Mouse (Mus musculus): ENCODE measurements around the gene Trappc2l.
"Not testable (repeated sequence)": the region's sequence is repeated elsewhere in the genome, so short reads cannot be mapped to it uniquely, and the experiment has no call there.

Gene Trappc2l

DNA sequence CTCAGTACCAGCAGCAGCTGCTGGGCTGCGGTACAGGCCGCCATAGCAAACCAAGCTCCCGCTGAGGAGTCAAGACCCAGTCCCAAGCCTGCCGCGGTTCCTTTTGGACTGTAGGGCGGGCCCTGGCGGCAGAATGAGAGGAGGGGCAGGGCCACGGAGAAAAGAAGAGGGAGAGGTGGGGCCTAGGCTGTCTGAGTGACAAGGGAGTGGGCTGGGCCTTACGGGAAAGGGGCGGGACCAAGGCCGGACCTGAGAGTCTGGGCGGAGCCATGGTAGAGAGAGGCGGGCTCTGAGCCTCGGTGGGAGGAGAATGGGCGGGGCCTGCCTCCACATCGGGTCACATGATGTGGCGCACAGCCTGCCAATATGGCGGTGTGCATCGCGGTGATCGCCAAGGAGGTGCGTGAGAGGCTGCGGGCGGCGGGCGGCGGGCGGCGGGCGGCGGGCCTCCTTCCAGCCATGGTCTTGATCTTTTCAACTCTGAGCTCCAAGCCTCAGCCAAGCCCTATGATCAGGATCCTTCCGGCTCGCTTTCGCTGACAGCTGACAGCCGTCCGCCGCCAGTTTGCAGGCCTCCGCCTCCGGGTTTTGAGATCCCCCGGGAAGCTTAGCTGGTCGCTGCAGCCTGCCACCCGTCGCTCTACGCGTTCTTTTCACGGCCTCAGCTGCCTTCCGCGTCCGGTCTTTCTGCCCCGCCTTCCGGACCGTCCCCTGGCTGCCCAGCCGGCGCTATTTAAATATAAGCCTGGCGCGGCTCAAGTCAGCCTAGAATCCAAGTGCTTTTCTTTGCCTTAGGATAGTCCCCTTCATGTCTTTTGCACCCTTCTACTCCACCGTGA, at the start of gene Trappc2l, which contains the start of gene Galns:
TSS of gene Trappc2l (plus strand) at position 346 of the 839 bp plus-strand sequence.
TSS of gene Galns (minus strand) at position 169 of the 839 bp plus-strand sequence.
- DNase-seq = peak; percentile 95 to 96

DNA sequence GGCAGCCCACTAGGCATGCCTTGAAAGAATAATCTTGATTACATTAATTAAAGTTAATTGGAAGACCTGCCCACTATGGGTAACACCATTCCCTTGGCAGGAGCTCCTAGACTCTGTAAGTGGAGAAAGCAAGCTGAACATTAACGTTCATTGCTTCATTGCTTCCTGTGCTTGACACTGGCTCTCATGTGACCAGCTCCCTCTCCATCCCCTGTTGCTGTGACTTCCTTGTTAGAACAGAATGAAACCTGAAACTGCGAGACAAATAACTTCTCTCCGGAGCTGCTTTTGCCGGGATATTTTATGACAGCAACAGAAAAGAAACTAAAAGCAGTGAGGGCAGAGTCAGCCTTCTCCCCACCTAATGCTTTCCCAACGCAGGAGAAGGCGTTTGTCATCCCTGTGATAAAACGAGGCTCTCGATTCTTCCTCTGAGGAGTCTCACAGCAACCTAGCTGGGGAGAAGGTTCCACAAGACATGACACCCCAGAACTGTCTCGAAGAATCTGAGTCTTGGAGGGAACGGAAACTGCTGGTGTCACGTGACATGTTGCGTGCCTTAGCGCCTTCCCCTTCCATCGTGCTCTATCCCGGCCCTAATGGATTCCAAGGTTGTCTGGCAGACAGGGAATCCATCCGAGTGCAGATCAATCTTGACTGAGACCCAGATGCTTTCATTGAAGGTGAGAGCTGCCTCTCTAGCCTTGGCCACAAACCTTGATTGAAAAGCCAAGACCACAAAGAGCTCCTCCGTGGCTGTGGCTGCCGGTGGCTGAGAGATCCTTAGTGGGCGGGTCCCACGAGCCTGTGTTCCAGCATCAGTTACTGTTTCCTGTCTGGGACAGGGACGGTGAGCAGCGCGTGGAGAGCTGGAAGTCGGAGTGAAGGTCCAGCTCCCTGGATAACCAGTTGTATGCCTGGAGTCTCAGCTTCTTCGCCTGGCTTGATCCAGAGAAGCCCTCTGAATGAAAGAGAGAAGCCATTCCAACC, 46.8 kb upstream of the Trappc2l start:
- no peak for DNase-seq

DNA sequence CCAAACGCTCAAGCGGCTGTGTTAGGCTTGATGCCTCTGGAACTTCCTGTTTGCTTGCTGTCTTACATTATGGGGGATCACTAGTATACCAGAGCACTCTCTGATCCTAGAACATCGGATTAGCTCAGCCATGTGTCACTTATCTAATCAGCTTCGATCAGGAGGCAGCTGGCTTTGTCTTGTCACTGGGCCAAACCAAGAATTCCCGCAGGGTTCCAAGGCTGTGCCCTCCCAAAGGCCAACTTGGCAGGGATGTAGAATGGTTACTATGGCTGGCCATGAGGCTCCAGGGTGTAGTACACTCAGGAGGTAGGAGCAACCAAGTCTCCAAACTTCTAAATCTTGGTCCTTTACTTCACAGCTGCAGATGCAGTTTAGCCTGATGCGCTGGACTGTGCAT, 44.7 kb upstream of the Trappc2l start:
- no peak for DNase-seq

DNA sequence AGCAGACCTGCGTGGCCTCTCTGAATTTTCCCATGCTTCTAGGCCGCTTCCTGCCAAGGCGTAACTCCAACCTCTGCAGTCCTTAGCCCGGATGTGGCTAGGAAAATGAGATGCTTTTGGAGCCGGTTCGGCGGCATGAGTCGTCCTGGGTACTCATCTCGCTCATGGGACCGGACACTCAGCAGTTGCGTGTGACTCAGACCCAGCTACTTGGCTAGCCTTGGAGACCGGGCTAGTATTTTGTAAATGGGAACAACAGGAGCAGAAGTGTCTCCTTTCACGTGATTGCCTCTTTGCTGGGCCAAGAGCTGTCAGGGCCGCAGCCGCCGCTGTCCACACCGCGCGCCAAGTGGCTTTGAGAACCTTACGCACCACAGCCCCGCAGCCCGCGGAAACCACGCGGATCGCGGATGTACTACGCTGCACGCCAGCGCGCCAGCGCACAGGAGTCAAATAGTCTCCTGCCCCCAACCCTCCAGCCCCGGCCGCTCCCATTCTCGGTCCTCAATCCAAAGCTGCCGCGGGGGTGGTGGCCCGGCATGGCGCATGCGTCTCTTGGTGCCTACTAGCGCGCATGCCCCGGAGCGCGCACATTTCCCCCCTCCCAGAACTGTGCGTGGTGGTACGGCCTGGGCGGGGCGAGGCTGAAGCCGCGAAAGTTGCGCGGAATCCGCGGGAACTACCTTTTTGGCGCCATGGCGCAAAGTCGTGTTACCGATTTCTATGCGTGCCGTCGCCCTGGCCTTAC, 43.9 kb upstream of the Trappc2l start, which contains the start of gene Cdt1:
TSS of gene Cdt1 (plus strand) at position 655 of the 748 bp plus-strand sequence.
- peak; percentile 97 for DNase-seq

DNA sequence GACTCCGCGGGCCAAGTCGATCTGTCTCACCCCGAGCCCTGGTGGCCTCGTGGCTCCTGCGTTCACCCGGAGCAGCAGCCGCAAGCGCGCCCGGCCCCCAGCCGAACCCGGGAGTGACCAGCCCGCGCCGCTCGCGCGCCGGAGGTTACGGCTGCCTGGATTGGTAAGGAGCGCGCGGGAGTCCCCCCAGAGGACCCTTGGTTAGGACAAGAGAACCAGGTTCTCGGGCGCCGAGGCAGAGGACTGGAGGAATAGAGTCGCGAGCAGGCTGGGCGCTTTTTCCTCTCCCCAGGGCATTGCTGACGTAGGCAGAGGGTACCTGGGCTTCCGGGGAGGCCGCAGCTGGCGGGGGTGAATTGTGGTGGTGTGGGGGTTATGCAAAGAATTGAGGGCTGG, 43.3 kb upstream of the Trappc2l start:
- no peak for DNase-seq

DNA sequence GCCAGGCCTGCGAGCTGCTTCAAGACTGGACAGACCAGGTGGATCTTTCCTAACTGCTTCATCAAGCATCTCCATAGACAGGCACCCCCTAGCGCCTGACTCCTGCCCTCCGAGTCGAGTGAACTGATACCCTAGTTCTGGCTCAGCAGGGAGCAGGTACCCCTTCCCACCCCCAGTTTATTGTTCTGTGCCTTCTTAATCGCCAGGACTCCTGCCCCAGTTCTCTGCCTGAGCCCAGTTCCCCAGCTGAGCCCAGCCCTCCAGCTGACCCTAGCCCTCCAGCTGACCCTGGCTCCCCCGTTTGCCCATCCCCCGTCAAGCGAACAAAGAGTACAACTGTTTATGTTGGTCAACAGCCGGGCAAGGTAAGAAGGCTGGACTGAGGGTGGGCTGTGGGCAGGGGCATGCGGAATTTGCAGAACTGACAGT, 42.5 kb upstream of the Trappc2l start:
- DNase-seq = no peak

DNA sequence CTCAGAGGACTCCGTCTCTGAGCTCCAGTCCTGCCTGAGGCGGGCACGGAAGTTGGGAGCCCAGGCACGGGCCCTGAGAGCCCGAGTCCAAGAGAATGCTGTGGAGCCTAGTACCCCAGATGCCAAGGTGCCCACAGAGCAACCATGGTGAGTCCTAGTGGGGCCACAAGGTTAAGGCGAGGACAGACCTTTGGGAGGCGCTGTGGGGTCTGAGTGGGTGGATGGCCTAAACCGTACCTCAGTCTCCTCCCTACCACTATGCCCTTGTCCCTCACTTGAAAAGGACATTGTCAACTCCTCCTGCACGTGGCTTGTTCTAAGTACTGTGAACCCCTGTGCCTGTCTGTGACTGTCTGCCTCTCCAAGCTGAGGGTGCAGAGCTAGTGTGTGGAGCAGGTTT, 42.1 kb upstream of the Trappc2l start:
- DNase-seq = no peak

DNA sequence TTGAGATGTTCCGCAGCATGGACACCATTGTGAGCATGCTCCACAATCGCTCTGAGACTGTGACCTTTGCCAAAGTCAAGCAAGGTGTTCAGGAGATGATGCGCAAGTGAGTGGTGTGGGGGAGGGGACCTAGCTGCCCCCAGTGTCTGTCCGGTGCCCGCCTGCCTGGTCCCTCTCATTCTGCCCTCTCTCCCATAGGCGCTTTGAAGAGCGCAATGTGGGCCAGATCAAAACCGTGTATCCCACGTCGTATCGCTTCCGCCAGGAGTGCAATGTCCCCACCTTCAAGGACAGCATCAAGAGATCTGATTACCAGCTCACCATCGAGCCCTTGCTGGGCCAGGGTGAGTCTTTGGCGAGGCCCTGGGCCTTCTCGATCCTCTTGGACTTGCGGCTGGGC, 41.4 kb upstream of the Trappc2l start:
- DNase-seq = no peak

DNA sequence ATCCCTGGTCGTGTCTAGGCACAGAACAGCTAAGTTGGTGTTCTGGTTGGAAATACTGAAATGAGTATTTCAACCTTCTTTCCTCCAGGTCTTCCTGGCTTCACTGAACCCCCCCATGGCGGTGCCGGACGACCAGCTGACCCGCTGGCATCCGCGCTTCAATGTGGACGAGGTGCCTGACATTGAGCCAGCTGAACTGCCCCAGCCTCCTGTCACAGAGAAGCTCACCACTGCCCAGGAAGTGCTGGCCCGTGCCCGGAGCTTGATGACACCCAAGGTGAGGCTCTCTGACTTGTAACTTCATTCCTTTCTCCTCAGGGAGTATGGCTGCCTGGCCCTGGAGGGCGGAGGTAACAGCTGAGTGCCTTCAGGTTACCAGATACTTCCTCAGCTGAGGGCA, 40.3 kb upstream of the Trappc2l start:
- DNase-seq = no peak

DNA sequence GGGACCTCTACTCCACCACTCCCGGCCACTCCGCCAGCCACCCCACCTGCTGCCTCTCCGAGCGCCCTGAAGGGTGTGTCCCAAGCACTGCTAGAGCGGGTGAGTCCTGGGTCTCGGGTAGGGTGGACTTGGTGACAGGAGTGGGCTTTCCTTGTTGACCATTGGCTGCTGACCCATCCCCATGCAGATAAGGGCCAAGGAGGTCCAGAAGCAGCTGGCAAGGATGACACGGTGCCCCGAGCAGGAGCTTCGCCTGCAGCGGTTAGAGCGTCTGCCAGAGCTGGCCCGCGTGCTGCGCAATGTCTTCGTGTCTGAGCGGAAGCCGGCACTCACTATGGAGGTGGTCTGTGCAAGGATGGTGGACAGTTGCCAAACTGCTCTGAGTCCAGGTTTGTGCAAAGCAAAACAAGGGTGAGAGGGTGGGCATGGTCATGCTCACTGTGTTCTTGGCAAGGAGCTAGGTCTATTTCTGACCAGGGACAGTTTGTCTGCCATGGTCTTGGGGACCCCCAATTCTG, 39.6 kb upstream of the Trappc2l start:
- peak in 1 of 2 experiments; percentile 22 for DNase-seq

DNA sequence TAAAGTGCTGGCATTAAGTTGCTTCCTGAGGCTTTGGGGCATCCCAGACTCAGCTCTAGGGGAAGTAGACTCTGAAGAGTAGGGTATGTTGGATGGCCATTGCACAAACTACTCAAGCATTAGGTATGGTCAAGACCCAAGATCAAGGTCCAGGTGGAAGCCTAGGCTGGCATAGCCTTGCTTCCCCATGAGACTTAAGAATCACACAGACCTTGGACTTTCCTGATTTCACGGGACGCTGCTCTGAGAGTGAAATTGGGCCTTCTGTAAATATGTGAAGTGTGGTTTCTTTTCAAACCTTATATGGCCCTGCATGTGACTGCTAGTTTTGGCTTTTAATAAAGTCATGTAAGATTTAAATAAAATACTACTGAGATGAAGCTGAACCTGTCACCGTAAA, 38.7 kb upstream of the Trappc2l start:
- DNase-seq = no peak

DNA sequence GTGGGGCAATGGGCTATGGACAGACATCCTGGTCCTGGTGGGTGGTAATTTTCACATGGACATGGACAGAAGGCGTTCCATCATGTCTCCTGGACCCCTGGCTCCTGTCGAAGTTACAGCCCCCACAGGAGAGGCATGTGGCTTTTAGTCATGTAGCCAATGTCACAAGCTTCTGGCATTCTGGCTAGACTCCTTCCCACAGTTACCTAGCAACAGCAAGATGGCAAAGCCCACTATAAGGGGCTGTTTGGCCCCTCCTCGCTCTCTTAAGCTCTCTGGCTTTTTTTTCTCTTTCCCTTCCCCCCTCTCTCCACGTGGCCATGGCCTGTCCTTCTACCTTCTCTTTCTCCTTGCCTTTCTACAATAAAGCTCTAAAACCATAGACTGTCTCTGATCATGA, 38.3 kb upstream of the Trappc2l start:
- DNase-seq = not testable (repeated sequence)

DNA sequence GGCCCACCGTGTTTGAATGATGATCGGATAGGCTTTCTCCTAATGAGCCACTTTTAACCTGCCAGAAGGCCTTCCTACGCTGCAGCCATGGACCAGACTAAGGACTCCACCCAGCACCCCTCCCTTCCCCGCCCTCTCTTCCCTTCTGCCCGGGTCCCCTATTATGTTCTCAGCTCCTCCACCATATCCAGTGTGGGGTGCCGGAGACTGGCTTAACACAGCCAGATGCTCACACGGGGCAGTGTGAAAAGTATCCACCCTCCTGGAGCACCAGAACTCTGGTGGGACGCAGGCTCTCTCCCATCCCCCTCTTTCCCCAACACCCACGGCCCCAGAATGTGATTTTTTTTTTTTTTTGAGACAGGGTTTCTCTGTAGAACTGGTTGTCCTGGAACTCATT, 37.9 kb upstream of the Trappc2l start:
- no peak for DNase-seq

DNA sequence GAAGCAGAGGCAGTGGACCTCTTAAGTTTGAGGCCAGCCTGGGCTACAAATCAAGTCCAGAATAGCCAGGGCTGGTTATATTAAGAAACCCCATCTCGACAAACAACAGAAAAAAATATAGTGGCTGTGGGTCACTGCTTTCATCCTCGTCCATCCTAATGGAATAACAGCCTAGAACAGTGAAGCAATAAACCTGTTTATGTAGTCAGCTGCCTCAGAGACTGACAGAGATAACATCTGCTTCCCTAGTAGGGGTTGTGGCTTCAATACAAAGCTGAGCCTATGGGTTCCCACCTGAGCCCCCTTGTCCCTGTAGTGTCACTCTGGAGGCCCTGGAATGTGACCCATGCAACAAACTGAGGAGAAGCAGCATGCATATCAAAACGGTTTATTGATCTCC, 37.2 kb upstream of the Trappc2l start:
- DNase-seq = no peak

DNA sequence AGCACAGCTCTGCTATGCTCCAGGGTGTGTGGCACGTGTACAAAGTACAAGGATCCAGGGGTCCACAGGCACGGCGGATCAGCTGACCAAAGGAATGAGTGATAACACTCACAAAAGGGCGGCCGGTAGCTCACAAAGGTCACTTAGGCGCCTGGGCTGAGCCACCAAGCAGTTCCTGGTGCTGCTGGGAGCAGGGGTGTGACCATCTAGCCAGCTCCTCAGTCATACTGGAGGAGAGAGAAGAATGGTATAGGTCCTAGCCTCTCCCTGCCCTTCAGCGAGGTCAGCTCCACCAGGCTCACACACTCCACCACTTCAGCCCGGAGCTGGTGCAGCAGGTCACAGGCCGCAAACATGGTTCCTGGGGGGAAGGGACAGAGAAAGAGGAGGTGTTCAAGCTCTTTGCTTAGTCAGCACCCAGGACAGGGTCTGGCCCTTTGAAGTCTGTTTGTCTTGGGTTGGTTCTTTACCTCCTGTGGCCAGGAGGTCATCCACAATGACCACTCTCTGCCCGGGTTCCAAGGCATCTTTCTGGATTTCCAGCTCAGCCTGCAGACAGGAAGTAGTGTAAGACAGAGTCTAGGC, 36.7 kb upstream of the Trappc2l start:
- no peak for DNase-seq

DNA sequence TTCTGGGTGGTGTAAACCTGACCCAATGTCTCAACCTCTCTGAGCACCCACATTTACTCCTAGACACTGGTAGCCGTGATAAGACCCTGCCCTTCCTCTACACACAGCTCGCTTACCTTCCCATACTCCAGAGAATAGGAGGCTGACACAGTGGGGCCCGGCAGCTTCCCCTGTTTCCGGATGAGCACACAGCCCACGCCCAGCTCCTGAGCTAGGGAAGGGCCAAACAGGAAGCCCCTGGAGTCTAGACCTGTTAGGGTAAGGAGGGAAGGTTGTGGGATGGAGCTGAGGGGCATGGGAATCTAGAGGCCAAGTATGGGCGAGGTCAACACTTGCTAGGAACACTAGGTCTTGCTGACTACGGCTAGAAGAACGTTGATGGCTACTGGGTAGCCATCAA, 36.2 kb upstream of the Trappc2l start:
- peak in 1 of 2 experiments; percentile 33 for DNase-seq

DNA sequence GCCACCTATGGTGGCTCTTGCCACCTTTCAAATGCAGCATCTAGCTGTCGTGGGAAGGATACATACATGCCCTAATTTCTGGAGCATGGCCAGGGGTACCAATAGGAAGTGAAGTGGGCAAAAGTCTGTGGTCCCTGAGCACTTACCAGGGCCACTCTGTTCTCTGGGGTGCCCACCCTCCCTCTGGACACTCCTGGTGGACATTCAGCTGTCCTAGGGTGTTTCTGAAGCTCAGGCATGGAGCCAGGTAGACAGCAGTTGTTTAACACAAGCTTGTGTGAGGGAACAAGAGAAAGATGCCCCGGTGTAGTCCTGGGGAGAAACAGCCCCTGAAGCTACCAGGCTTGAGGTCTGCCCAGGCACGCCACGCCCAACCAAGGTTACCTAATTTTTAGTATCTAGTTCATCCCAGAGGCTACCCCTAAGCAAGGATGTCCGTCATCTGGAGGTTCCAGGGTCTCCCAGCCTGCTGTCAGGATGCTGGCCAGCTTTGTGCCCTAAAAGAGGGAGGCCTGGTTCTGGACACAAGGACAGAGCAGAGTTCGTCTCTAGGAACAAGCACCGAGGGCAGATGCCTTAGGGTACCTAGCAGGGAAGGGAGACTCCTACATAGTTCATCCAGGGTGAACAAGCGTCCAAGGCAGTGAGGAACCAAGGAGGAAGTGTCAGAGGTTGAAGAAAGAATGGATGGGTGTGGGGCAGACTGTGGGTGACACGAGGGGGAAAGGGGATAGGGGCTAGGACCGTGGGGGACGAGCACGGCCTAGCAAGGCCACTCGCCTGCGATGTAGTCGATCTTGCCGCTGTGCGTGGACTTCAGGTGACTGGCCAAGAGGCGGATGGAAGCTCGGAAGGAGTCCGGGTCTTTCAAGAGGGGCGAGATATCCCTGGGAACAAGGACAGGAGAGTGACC, 35.4 kb upstream of the Trappc2l start:
- DNase-seq = no peak

DNA sequence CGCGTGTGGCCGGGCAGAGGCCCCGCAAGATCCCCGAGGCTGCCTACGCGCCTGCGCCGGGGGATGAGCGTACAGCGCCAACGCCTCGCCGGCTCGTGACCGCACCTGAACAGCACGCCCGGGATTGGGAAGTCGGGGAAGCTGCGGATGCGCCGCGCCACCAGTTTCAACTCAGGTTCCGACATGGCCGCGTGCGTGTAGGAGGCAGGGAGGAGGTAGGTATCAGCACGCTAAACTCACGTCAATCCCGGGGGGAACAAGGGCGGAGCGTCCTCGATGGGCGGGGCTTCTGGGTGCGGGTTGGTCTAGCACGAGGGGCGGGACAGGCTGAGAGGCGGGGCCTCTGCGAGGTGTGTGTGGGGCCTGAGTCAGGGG, 34.8 kb upstream of the Trappc2l start, which contains the start of gene Aprt:
TSS of gene Aprt (minus strand) at position 262 of the 375 bp plus-strand sequence.
- DNase-seq = peak; percentile 94 to 96

DNA sequence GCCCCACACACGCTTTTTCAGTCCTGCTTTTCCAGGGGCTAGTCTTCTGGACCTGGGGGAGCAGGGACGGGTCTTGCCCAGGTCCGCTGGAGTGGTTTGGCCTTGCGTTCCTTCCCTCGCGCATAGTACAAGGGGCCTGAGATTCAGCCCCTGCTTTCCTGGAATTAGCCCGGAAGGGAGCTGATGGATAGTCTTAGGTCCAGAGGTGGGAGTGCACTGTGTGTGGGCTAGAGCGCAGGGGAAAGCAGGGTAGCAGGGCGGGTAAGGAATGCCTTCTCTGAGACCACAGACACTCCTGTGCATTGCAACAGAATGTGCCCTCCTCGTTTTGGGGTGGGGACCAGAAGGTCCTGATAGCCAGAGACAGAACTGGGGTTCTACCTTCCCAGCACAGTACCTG, 34.3 kb upstream of the Trappc2l start:
- DNase-seq = peak in 1 of 2 experiments; percentile 24

DNA sequence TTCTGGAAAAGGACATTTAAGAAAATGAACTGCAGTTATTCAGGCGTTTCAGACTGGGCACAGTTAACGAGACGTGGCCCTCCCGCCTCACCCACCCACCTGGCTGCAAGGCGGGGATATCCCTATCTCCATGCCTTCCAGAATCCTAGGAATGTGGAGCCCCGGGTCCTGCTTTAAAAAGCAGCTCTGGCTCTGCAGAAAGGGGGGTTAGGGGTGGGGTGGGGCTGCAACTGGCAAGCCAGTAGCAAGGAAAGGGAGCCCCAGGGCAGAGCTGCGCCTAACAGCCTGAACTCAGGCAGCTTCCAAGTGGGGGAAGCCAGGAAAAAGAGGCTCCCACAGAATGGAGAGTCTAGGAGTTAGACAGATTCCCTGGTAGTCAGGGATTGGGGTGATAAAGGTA, 32.2 kb upstream of the Trappc2l start:
- peak in 1 of 2 experiments; percentile 26 for DNase-seq

DNA sequence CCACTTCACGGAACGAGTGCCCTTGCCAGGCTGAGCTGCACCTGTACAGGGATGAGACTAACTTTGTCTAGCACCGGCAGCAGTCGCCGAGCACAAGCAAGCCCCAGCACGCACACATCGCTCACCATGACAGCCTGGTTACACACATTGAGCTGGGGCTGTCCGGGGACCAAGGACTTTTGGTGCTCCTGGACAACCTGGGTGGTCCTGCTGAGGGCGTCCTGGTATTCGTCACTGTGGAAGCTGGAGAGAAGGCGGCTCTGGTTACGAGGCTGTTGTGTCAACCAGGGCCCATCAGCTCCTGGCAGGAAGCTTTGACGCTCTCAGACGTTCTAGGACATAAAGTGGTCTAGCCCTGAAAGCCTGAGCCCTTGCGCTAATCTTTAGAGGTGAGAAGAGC, 30.5 kb upstream of the Trappc2l start:
- DNase-seq = no peak

Data from lung, postnatal 4 days (tissue).